Mouse (Mus musculus) testis, postnatal 10 days (tissue): ENCODE results near the gene Myo1e.
A peak's percentile ranks its signal among the peaks of the same experiment; 100 is the strongest.

Experiments
- DNase-seq: peaks from one replicate; pipeline ENCODE4 v3.0.0; 2021; ENCODE audit warnings: low spot score

Gene Myo1e

GRCm38 (mm10) chr9:70416412-70416811 is 209.3 kb downstream of the Myo1e start:
- DNase-seq: no peak

DNA sequence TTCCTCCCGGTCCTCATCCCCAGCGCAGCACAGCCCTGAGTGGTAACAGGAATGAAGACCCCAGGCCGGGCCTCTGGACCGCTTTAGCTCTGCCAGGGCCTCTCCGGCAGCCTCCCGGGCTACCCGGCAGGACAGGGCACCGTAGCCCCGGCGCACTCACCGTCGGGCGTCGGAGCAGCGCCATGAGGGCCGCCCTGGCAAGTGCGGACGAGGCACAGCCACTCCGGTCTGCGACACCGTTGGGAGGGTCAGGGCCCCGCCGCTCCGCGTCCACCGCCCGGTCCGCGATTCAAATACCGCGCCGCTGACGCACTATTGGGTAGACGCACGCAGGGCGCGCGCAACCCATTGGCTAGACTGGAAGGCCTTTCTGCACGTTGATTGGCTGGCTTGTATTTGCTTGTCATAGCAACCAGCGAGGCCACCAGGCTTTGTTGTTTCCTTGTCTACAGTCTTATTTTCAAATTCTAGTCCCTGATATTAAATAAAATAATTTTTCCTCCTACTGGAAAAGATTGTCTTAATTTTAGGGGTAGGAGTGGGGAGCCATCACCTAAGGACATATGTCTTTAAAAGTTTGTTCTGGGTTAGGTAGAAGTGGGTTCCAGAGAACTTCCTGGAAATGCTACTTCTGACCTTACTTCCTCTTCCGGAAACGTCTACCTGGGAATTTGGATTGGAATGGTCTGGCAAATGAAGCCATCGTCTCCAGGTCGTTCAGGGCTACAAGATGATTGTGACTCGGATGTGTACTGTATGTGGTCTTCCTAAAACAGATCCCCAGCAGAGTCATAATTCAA is 214.3 kb downstream of the Myo1e start, which contains the start of gene Ccnb2:
Ccnb2 (minus strand) TSS at position 291 of the 800 bp plus-strand sequence.
- peak; percentile 91 for DNase-seq

GRCm38 (mm10) chr9:70422661-70423060 is 215.5 kb downstream of the Myo1e start:
- DNase-seq: no peak

- no peak for DNase-seq
These were observed 232.8 kb downstream of the Myo1e start for GRCm38 (mm10) chr9:70439959-70440358.

DNA sequence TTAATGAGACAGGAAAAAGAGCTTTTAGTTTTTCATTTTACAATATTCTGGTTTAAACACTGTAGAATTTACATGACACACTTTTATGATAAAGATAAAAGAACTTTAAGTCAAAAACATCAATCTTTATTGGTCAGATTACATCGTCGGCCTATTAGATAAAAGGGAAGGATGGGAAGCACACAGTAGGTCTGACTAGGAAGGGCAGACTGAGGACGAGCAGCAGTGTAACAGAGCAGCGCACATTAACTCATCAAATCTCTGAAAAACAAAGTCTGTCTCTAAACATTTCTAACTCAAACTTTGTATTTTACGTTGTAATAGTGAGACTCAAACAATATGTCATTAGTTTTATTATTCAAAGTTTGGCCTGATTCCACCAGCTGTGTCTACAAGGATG is 241.9 kb downstream of the Myo1e start:
- no peak for DNase-seq
